Mouse (Mus musculus) MEL (cell line): ENCODE data around the gene Gsx2.

Experiments
- EP300 ChIP-seq, 2 experiments: IDR thresholded peaks; 2 replicates each; pipeline ENCODE4 v1.6.1; 2011; ENCODE audit warnings: improper control_type of control experiment in 2 of 2, low read length in 2 of 2, low read depth in 1 of 2, mild to moderate bottlenecking in 1 of 2
- POLR2A ChIP-seq, 2 experiments: IDR thresholded peaks; 2 replicates each; pipeline ENCODE4 v1.6.1; 2011 to 2012; ENCODE audit warnings: low read length in 2 of 2, mild to moderate bottlenecking in 2 of 2, control low read depth in 1 of 2, improper control_type of control experiment in 1 of 2, low read depth in 1 of 2, moderate library complexity in 1 of 2; ENCODE audit not compliant: control insufficient read depth in 1 of 2, insufficient read depth in 1 of 2, poor library complexity in 1 of 2
- USF1 ChIP-seq: IDR thresholded peaks from 2 replicates; pipeline ENCODE4 v1.6.1; 2014; ENCODE audit warnings: low read depth, mild to moderate bottlenecking, inconsistent platforms, low read length, improper control_type of control experiment, moderate library complexity

GRCm38 (mm10) chr5:75083061-75083460, 7.7 kb downstream of the Gsx2 start:
- TF ChIP-seq USF1 (no peak), EP300 (IDR thresholded peaks at IDR 0.05; ENCODE audit: low read depth in 1 of 2, low read length in 2 of 2) (no peak), POLR2A (IDR thresholded peaks at IDR 0.05; ENCODE audit: control insufficient read depth in 1 of 2, insufficient read depth in 1 of 2, low read depth in 1 of 2, low read length in 2 of 2, poor library complexity in 1 of 2) (no peak)
